Mouse (Mus musculus): Measurements from ENCODE around the gene Rad51b. TPM values are rescaled to one million over a fixed set of nuclear protein-coding genes. Genes with fewer than 3 reads are reported as not detected.

Rad51b gene
- polyA plus RNA-seq, 1 experiment from 2014 or later: 3.9 TPM

GRCm38 (mm10) chr12:79843496-79843895, 546.4 kb downstream of the Rad51b start:
- Histone ChIP-seq H3K27ac (peak overlapping the region; percentile 58), H3K27me3 (ENCODE audit: insufficient read depth, low read length) (no peaks in the 10 kb centered on the region), H3K4me3 (replicated peaks; ENCODE audit: low read depth, low read length) (no peak overlapping the region), H3K9me3 (replicated peaks; ENCODE audit: low read length) (no peaks in the 10 kb centered on the region), H3K9ac (ENCODE audit: low read depth, low read length) (no peak overlapping the region), H3K4me2 (ENCODE audit: low read length) (no peak overlapping the region), H3K36me3 (ENCODE audit: insufficient read depth, low read length) (no peaks in the 10 kb centered on the region), H3K4me1 (replicated peaks; ENCODE audit: insufficient read depth, low read length) (peaks cover 31% of the 10 kb centered on the region)
- 25% methylated on average over 6 of the region's 6 CpGs for WGBS
- ATAC-seq (replicated peaks; ENCODE audit: low FRiP score, low read depth) (no peak), DNase-seq (ENCODE audit: low spot score) (peak; percentile 64)
- TF ChIP-seq CTCF (IDR thresholded peaks at IDR 0.05; ENCODE audit: low read depth): no peak

- H3K27ac ChIP-seq: peak overlapping the region; percentile 64
These were observed 549.4 kb downstream of the Rad51b start for GRCm38 (mm10) chr12:79846247-79847151.

GRCm38 (mm10) chr12:79848539-79848938, 551.5 kb downstream of the Rad51b start:
- peak; percentile 29; the same call in 1 of the 2 replicates for TF ChIP-seq CTCF (IDR thresholded peaks at IDR 0.05; ENCODE audit: low read depth)
- Histone ChIP-seq H3K4me3 (replicated peaks; ENCODE audit: low read depth, low read length) (no peak overlapping the region), H3K4me2 (ENCODE audit: low read length) (no peak overlapping the region), H3K27ac (no peak overlapping the region), H3K9ac (ENCODE audit: low read depth, low read length) (no peak overlapping the region), H3K36me3 (ENCODE audit: insufficient read depth, low read length) (no peaks in the 10 kb centered on the region), H3K4me1 (replicated peaks; ENCODE audit: insufficient read depth, low read length) (peaks cover 19% of the 10 kb centered on the region), H3K9me3 (replicated peaks; ENCODE audit: low read length) (no peaks in the 10 kb centered on the region), H3K27me3 (ENCODE audit: insufficient read depth, low read length) (no peaks in the 10 kb centered on the region)
- DNase-seq (ENCODE audit: low spot score) (peak; percentile 77), ATAC-seq (replicated peaks; ENCODE audit: low FRiP score, low read depth) (no peak)
- WGBS: 25% methylated on average over 13 of the region's 13 CpGs

More at GRCm38 (mm10) chr12:79846247-79847151, 549.4 kb downstream of the Rad51b start:
- peak; percentile 19; the same call in 1 of the 2 replicates for TF ChIP-seq CTCF (IDR thresholded peaks at IDR 0.05; ENCODE audit: low read depth)
- Histone ChIP-seq H3K36me3 (ENCODE audit: insufficient read depth, low read length) (no peaks in the 10 kb centered on the region), H3K4me2 (ENCODE audit: low read length) (no peak overlapping the region), H3K9ac (ENCODE audit: low read depth, low read length) (no peak overlapping the region), H3K9me3 (replicated peaks; ENCODE audit: low read length) (no peaks in the 10 kb centered on the region), H3K4me3 (replicated peaks; ENCODE audit: low read depth, low read length) (no peak overlapping the region), H3K4me1 (replicated peaks; ENCODE audit: insufficient read depth, low read length) (peaks cover 25% of the 10 kb centered on the region), H3K27me3 (ENCODE audit: insufficient read depth, low read length) (no peaks in the 10 kb centered on the region)
- peak; percentile 48 for DNase-seq (ENCODE audit: low spot score)
- 36% methylated on average over 7 of the region's 7 CpGs for WGBS
- ATAC-seq (replicated peaks; ENCODE audit: low FRiP score, low read depth): no peak

GRCm38 (mm10) chr12:79850021-79850420, 552.9 kb downstream of the Rad51b start:
- Histone ChIP-seq H3K36me3 (ENCODE audit: insufficient read depth, low read length) (no peaks in the 10 kb centered on the region), H3K27me3 (ENCODE audit: insufficient read depth, low read length) (no peaks in the 10 kb centered on the region), H3K9me3 (replicated peaks; ENCODE audit: low read length) (no peaks in the 10 kb centered on the region), H3K9ac (ENCODE audit: low read depth, low read length) (no peak overlapping the region), H3K27ac (no peak overlapping the region), H3K4me1 (replicated peaks; ENCODE audit: insufficient read depth, low read length) (peaks cover 11% of the 10 kb centered on the region), H3K4me2 (ENCODE audit: low read length) (no peak overlapping the region), H3K4me3 (replicated peaks; ENCODE audit: low read depth, low read length) (no peak overlapping the region)
- TF ChIP-seq CTCF (IDR thresholded peaks at IDR 0.05; ENCODE audit: low read depth): no peak
- no peak for ATAC-seq (replicated peaks; ENCODE audit: low FRiP score, low read depth)
- DNase-seq (ENCODE audit: low spot score): no peak
- 81% methylated on average over 5 of the region's 5 CpGs for WGBS

- TF ChIP-seq CTCF (IDR thresholded peaks at IDR 0.05; ENCODE audit: low read depth): no peak
- Histone ChIP-seq H3K4me2 (ENCODE audit: low read length) (no peak overlapping the region), H3K27me3 (ENCODE audit: insufficient read depth, low read length) (no peaks in the 10 kb centered on the region), H3K9ac (ENCODE audit: low read depth, low read length) (no peak overlapping the region), H3K9me3 (replicated peaks; ENCODE audit: low read length) (no peaks in the 10 kb centered on the region), H3K36me3 (ENCODE audit: insufficient read depth, low read length) (no peaks in the 10 kb centered on the region), H3K4me3 (replicated peaks; ENCODE audit: low read depth, low read length) (no peak overlapping the region), H3K4me1 (replicated peaks; ENCODE audit: insufficient read depth, low read length) (peaks cover 17% of the 10 kb centered on the region; the same call in 1 of the 2 replicates), H3K27ac (no peak overlapping the region)
- ATAC-seq (replicated peaks; ENCODE audit: low FRiP score, low read depth) (no peak), DNase-seq (ENCODE audit: low spot score) (no peak)
- 88% methylated on average over 8 of the region's 8 CpGs for WGBS
These were observed 554.8 kb downstream of the Rad51b start for GRCm38 (mm10) chr12:79851898-79852297.

- Histone ChIP-seq H3K4me1 (replicated peaks; ENCODE audit: insufficient read depth, low read length) (peaks cover 15% of the 10 kb centered on the region; the same call in 1 of the 2 replicates), H3K9me3 (replicated peaks; ENCODE audit: low read length) (no peaks in the 10 kb centered on the region), H3K27me3 (ENCODE audit: insufficient read depth, low read length) (no peaks in the 10 kb centered on the region), H3K4me3 (replicated peaks; ENCODE audit: low read depth, low read length) (no peak overlapping the region), H3K9ac (ENCODE audit: low read depth, low read length) (no peak overlapping the region), H3K27ac (no peak overlapping the region), H3K36me3 (ENCODE audit: insufficient read depth, low read length) (no peaks in the 10 kb centered on the region), H3K4me2 (ENCODE audit: low read length) (no peak overlapping the region)
- ATAC-seq (replicated peaks; ENCODE audit: low FRiP score, low read depth) (no peak), DNase-seq (ENCODE audit: low spot score) (no peak)
- TF ChIP-seq CTCF (IDR thresholded peaks at IDR 0.05; ENCODE audit: low read depth): peak; percentile 23; the same call in 1 of the 2 replicates
- 97% methylated on average over 4 of the region's 4 CpGs for WGBS
These were observed 555.5 kb downstream of the Rad51b start for GRCm38 (mm10) chr12:79852606-79853005.

Data from kidney, postnatal 0 days (tissue).